Mouse (Mus musculus) adrenal gland, adult 8-10 months (tissue): ENCODE measurements at regions not wholly inside any gene's neighbourhood (a gene's known extent, or its start where the extent isn't known, plus 50 kb on each side); places are given as distances from the start of the nearest gene placed in this dataset.

ENCODE experiments used
- DNase-seq: peaks from one replicate; pipeline ENCODE4 v3.0.0; 2022

DNA sequence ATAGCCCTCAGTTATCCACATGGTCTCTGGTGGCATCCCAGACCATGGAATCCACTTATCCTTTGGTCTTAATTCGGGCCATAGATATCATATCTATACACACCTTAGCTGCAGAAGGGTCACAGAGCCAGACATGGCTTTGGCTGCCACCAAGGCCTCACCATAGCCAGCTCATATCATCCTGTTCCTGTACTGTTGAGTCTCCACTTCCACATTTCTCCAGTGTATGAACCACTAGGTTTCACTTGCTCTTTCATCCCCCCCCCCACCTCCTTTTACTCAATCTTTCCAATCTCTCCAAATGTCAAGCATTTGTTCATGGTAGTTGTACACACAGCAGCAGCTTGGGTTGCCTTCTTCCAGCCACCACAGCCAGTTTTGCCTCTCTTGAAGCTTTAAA lies 589.2 kb downstream of the 1190002N15Rik start:
- no peak for DNase-seq

DNA sequence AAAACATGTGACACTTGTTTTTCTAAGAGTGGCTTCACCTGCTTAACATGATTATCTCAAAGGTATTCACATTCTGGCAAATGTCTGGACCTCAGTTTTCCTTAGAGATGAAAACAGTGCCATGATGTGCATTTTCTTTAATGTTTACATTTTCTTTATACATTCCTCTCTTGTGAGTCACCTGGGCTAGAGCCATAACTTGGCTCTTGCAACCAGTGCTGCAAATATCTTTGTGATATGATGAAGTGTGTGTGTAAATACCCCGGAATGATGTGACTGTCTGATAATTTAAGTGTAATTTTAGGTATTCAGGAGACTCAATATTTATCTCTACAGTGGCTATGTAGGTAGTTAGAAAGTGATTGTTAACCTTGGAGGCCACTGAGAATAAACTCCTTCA lies 590.8 kb downstream of the 1190002N15Rik start:
- DNase-seq: no peak

DNA sequence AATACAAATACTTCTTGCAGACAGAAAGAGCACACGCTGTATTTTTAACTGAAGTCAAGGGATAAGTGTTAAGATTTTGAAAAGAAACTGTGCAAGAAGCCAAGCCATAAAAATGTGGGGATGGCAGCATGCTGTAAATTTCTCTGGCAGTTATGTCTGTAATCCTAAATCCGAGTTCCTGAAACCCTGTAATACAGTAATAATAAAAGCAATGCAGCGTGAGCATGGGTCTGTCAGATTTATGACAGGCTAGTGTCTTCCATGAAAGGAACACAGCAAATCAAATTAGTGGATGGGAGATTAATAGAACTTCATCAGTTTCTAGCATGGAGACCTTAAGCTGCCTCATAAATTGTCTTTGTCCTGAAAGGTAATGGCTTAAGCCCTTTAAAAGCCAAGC lies 597.7 kb downstream of the 1190002N15Rik start:
- DNase-seq: no peak

DNA sequence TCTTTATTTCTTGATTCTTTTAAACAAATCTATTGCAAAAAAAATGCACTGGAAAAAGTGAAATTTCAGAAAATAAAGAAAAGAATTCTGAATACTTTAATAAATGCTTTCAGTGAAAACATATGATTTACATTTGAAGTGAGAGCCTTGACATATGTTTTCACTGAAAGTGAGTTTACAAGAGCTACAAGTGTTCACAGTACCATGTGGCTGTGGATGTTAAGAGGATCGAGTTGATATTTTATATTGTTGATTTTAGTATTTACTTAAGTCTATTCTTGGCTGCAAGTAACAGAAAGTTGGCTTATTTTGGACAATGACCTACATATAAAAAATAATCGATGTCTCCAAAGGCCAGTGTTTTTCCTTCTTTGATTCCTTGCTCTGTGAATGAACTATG lies 607.2 kb downstream of the 1190002N15Rik start:
- no peak for DNase-seq

DNA sequence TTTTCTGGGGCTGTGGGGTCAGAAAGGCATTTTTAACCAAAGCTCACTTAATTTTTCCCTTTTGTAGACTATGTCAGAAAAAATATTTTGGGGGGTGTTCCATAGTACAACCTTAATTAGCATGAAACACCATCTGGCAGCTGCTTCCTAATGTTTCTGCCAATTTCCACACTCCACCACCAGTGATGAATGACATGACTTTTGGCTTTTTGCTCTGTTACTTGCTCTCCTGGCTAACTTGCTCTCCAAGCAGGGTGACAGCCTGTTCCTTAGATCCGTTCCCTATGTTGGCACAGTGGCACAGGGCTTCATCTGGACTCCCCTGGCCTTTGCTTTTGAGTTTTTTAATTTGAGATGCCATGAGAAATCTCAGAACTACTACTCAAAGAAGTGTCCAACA lies 648.6 kb downstream of the 1190002N15Rik start:
- DNase-seq: no peak

DNA sequence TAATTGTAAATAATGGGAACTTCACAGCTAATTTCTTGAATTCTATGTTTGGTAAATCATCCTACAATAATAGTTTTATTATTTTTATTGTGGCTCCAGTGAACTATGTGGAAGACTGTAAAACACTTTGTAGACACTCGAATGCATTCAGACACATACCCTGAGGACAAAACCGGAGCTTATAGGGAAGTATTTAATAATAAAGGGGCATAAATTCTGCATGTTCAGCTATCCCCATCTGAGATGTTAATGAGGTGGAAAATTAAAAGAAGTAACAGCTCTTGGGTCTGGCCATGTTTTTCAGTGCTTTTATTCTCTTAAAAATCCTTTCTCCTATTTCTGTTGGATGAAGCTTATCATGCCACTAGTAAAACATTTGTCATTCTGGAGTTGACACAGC lies 657.8 kb downstream of the 1190002N15Rik start:
- DNase-seq: no peak

DNA sequence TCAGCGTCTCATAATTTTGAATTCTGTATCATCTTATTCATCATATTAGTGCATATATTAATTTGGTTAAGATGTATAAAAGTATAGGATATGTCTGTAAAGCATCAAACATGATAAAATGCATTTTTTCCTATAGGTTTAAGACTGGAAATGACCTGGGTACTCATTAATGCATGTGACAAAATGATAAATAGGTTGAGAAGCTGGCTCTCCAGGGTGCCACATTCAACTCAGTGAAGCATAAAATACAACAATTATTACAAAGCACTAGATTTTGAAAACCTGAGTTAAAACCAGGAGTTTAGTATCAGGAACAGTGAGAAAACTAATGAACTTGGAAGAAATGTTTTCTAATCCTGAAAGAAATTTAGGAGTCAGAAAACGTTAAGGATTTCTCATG lies 658.3 kb downstream of the 1190002N15Rik start:
- DNase-seq: no peak

DNA sequence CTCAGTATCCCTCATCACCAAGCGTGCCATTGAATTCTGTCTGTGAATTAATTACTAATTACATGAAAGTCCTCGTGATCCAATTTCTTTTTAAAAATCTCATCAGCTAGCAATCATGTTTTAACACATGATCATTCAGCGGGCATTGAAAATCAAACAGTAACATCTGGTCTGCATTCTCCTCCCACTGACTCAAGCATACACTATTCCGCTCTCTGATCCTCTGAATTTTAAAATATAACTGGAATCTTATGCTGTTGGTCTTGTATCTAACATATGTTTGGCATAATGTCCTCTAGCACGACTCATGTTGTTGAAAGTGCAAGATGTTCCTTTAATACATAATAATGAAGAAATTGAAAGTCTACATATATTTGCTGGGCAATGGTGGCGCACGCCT lies 667.1 kb downstream of the 1190002N15Rik start:
- DNase-seq: no peak

DNA sequence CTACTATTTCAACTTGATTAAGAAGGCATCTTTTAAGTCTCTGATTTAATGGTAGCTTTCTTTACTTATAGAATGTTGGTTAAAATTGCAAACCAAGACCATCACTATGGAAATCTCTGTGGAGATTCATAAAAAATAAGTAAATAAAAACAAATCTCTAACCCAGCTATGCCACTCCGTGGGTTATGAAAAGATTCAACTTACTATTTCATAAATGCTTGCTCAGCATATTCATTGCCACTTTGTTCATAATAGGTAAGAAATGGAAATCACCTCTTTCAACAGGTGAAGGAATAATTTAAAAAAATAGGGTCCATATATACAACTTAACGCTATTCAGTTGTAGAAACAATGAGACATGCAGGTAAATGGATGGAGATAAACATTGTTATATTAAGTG lies 679.9 kb downstream of the 1190002N15Rik start:
- DNase-seq: no peak

DNA sequence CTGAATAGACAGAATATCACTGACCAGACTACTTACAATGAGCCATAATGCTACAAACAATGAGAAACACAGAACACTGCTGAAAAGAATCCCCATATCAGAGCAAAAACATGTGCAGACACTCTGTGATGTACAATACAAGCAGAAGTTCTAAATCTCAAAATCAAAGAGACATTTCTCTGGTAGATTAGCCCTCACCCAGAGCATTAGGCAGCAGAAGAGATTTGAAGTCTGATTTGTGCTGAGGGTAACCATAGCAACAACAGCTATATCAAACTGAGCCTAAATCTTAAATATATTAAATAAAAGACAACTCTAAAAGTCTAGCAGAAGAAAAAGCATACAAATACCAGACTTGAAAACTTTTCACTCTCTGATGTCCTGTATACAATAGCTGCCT lies 691.5 kb downstream of the 1190002N15Rik start:
- DNase-seq: no peak

DNA sequence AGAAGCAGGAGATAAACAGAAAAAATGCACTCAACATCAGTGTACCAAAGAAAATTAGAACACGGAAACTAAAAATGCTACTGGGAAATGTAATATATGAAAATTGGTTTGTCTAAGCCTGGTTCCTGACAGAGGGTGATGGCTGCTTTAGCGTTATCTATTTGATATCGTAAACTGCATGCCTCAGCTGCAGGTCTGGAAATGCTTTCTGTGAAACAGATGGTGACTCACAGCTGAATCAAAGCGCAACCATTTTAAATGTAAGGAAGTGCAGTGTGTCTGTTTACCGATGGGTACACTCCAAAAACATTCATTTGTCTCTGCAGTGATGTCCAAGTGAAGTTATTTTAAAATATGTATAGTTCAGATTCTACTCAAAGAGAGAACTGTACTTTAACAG lies 694.0 kb downstream of the 1190002N15Rik start:
- DNase-seq: no peak
